Mouse (Mus musculus) CH12.LX (cell line): Measurements from ENCODE around the gene Dydc2. TPM values are rescaled to one million over a fixed set of nuclear protein-coding genes. Genes with fewer than 3 reads are reported as not detected.

Experiments
- DNase-seq: peaks from one replicate; pipeline ENCODE4 v3.0.0-alpha.2; 2013; ENCODE audit errors: extremely low read depth
- H3K27ac ChIP-seq: 2 replicates; pipeline ENCODE4 v1.5.1; 2012; ENCODE audit warnings: low read depth, mild to moderate bottlenecking, control low read depth, moderate library complexity; ENCODE audit not compliant: insufficient read depth
- H3K27me3 ChIP-seq: replicated peaks from 2 replicates; pipeline ENCODE3; 2012; ENCODE audit warnings: inconsistent platforms
- H3K36me3 ChIP-seq, 2 experiments: replicated peaks in 1 of 2; 2 replicates each; pipeline versions ENCODE3 to v1.6.1; 2012; ENCODE audit warnings: inconsistent platforms in 1 of 2, low read length in 1 of 2, mild to moderate bottlenecking in 1 of 2, mixed read lengths in 1 of 2, moderate library complexity in 1 of 2; ENCODE audit not compliant: control insufficient read depth in 1 of 2, insufficient read depth in 1 of 2
- H3K4me1 ChIP-seq, 2 experiments: 2 replicates each; pipeline ENCODE4 v1.6.1; 2012; ENCODE audit warnings: inconsistent platforms in 1 of 2, moderate library complexity in 1 of 2; ENCODE audit not compliant: insufficient read depth in 2 of 2, control insufficient read depth in 1 of 2
- H3K4me2 ChIP-seq: 2 replicates; pipeline ENCODE4 v1.6.1; 2012; ENCODE audit warnings: low read depth, mild to moderate bottlenecking, control low read depth; ENCODE audit not compliant: poor library complexity, insufficient read depth, severe bottlenecking
- H3K4me3 ChIP-seq, 3 experiments: fragments of 150-350 bp in 1 of 3; sonication (generic) in 1 of 3; replicated peaks in 1 of 3; 2 replicates each; pipeline versions ENCODE3 to v1.5.1; 2011 to 2012; ENCODE audit warnings: low read depth in 2 of 3, low read length in 2 of 3, mild to moderate bottlenecking in 2 of 3, moderate library complexity in 2 of 3, control low read depth in 1 of 3, improper control_type of control experiment in 1 of 3, inconsistent platforms in 1 of 3, mixed read lengths in 1 of 3; ENCODE audit not compliant: poor library complexity in 1 of 3
- H3K79me2 ChIP-seq: replicated peaks from 2 replicates; pipeline ENCODE4 v1.6.1; 2012; ENCODE audit warnings: mild to moderate bottlenecking, moderate library complexity; ENCODE audit not compliant: control insufficient read depth, poor library complexity, insufficient read depth, severe bottlenecking; ENCODE audit errors: extremely low read depth
- H3K9ac ChIP-seq: 2 replicates; pipeline ENCODE4 v1.6.1; 2012; ENCODE audit warnings: low read depth, mild to moderate bottlenecking, control low read depth, moderate library complexity; ENCODE audit not compliant: insufficient read depth
- H3K9me3 ChIP-seq: replicated peaks from 2 replicates; pipeline ENCODE3; 2012; ENCODE audit warnings: low read length, inconsistent platforms, mixed read lengths
- CHD2 ChIP-seq: IDR thresholded peaks from 2 replicates; pipeline ENCODE4 v1.6.1; 2011; ENCODE audit warnings: low read length, improper control_type of control experiment
- CTCF ChIP-seq, 2 experiments: IDR thresholded peaks in 1 of 2; conservative IDR thresholded peaks in 1 of 2; 2 replicates each; pipeline ENCODE4 v1.5.1; 2011 to 2012; ENCODE audit warnings: low read depth in 2 of 2, low read length in 2 of 2, improper control_type of control experiment in 1 of 2, inconsistent platforms in 1 of 2, mild to moderate bottlenecking in 1 of 2, moderate library complexity in 1 of 2
- ELF1 ChIP-seq: IDR thresholded peaks from 2 replicates; pipeline ENCODE4 v1.6.1; 2014; ENCODE audit warnings: low read depth, mild to moderate bottlenecking, inconsistent platforms, low read length, improper control_type of control experiment
- EP300 ChIP-seq: IDR thresholded peaks from 2 replicates; pipeline ENCODE4 v1.6.1; 2011; ENCODE audit warnings: low read length, improper control_type of control experiment
- ETS1 ChIP-seq: conservative IDR thresholded peaks from 2 replicates; pipeline ENCODE4 v1.6.1; 2012; ENCODE audit warnings: low read depth, mild to moderate bottlenecking, inconsistent platforms, low read length, improper control_type of control experiment, moderate library complexity
- GABPA ChIP-seq: IDR thresholded peaks from 2 replicates; pipeline ENCODE4 v1.6.1; 2012; ENCODE audit warnings: low read depth, low read length, improper control_type of control experiment, inconsistent platforms; ENCODE audit not compliant: insufficient replicate concordance
- IRF4 ChIP-seq: IDR thresholded peaks from 2 replicates; pipeline ENCODE4 v1.6.1; 2014; ENCODE audit warnings: low read depth, mild to moderate bottlenecking, inconsistent platforms, low read length, improper control_type of control experiment
- JUN ChIP-seq: IDR thresholded peaks from 2 replicates; pipeline ENCODE4 v1.6.1; 2011; ENCODE audit warnings: low read depth, mild to moderate bottlenecking, low read length, improper control_type of control experiment, moderate library complexity; ENCODE audit not compliant: insufficient read depth
- KAT2A ChIP-seq: IDR thresholded peaks from 2 replicates; pipeline ENCODE4 v1.6.1; 2012; ENCODE audit warnings: low read length, improper control_type of control experiment, inconsistent platforms; ENCODE audit not compliant: insufficient replicate concordance
- MEF2A ChIP-seq: IDR thresholded peaks from 2 replicates; pipeline ENCODE4 v1.6.1; 2014; ENCODE audit warnings: low read depth, mild to moderate bottlenecking, inconsistent platforms, low read length, improper control_type of control experiment, borderline replicate concordance
- MXI1 ChIP-seq: IDR thresholded peaks from 2 replicates; pipeline ENCODE4 v1.6.1; 2011; ENCODE audit warnings: mild to moderate bottlenecking, low read depth, low read length, improper control_type of control experiment
- NELFE ChIP-seq: IDR thresholded peaks from 2 replicates; pipeline ENCODE4 v1.6.1; 2011; ENCODE audit warnings: low read depth, low read length, improper control_type of control experiment
- POLR2A ChIP-seq: IDR thresholded peaks from 2 replicates; pipeline ENCODE4 v1.6.1; 2011; ENCODE audit warnings: low read depth, mild to moderate bottlenecking, improper control_type of control experiment, low read length
- RCOR1 ChIP-seq: conservative IDR thresholded peaks from 2 replicates; pipeline ENCODE4 v1.6.1; 2012; ENCODE audit warnings: low read depth, mild to moderate bottlenecking, inconsistent platforms, low read length, improper control_type of control experiment
- SIN3A ChIP-seq: IDR thresholded peaks from 2 replicates; pipeline ENCODE4 v1.6.1; 2012; ENCODE audit warnings: low read length, improper control_type of control experiment, inconsistent platforms
- SMC3 ChIP-seq: IDR thresholded peaks from 2 replicates; pipeline ENCODE4 v1.6.1; 2011; ENCODE audit warnings: low read depth, low read length, improper control_type of control experiment
- UBTF ChIP-seq: IDR thresholded peaks from 2 replicates; pipeline ENCODE4 v1.6.1; 2012; ENCODE audit warnings: low read depth, mild to moderate bottlenecking, inconsistent platforms, low read length, improper control_type of control experiment, moderate library complexity
- USF2 ChIP-seq: conservative IDR thresholded peaks from 2 replicates; pipeline ENCODE4 v1.6.1; 2011; ENCODE audit warnings: low read depth, low read length, improper control_type of control experiment
- ZC3H11A ChIP-seq: IDR thresholded peaks from 2 replicates; pipeline ENCODE4 v1.6.1; 2012; ENCODE audit warnings: low read depth, mild to moderate bottlenecking, inconsistent platforms, low read length, improper control_type of control experiment
- ZMIZ1 ChIP-seq: IDR thresholded peaks from 2 replicates; pipeline ENCODE4 v1.6.1; 2012; ENCODE audit warnings: low read depth, mild to moderate bottlenecking, inconsistent platforms, low read length, improper control_type of control experiment
- ZNF384 ChIP-seq: IDR thresholded peaks from 2 replicates; pipeline ENCODE4 v1.6.1; 2012; ENCODE audit warnings: low read depth, low read length, improper control_type of control experiment, inconsistent platforms
- dilution Hi-C: fragments of 300-500 bp; cut with MboI; formaldehyde crosslinking; loops from 2 replicates; pipeline ENCODE4 v1.14.3; 2020; ENCODE audit warnings: low sequenced_read_pairs; ENCODE audit not compliant: extremely low pct_unique_long_range_greater_than_20kb, extremely low pct_ligation_motif_present
- in situ Hi-C: fragments of 300-500 bp; cut with MboI; formaldehyde crosslinking; loops from 3 replicates; pipeline ENCODE4 v1.14.3; 2019; ENCODE audit warnings: low sequenced_read_pairs, low pct_ligation_motif_present, low pct_unique_long_range_greater_than_20kb, mixed read lengths
- polyA plus RNA-seq: library from polyadenylated mRNA; unstranded; fragments of >175 nt; gene quantifications from 2 replicates; pipeline ENCODE4 v1.2.1, GENCODE M21; 2012; ENCODE audit warnings: low read depth; ENCODE audit not compliant: insufficient read length
- total RNA-seq, 2 experiments: library from RNA; depleted of rRNA; stranded (reverse); fragments of 300-350 nt in 1 of 2; fragments of >200 nt in 1 of 2; gene quantifications; 2 replicates each; pipeline ENCODE4 v1.2.3; 2012 to 2014

Dydc2 gene
- total and polyA plus RNA-seq, 3 experiments, result 0.67 TPM; not detected in 2

DNA sequence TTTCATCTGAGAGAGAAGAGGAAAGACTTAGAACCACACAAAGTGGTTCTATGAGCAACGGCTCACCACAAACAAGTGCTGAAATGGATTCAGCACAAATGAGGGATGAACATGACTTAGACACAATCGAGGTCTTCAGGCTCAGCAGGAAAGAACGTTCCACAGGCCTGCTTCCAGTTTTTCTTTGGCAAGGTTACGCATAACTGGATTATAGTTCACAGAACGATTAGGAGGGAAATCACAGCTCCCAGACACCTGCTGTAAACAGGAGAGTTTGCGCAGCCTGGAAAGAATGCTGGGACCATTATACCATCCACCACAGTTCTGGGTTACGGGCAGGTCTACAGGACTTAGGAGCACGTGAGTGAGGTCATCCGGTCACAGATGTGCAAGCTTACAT is 63.3 kb downstream of the Dydc2 start:
- in situ Hi-C loops (no loop called here), dilution Hi-C loops (no loop called here)
- H3K79me2 ChIP-seq, result no peaks in the 10 kb centered on the region
- H3K27ac ChIP-seq, result no peak overlapping the region
- H3K4me3 ChIP-seq, result no peak overlapping the region
- no peak for TF ChIP-seq GABPA
- no peak for DNase-seq
- peaks cover 4 to 38% of the 10 kb centered on the region in 2 experiments; a peak in 3 of 4 replicates for H3K4me1 ChIP-seq
- H3K4me2 ChIP-seq, result no peak overlapping the region
- H3K36me3 ChIP-seq, result peaks cover 0 to 4% of the 10 kb centered on the region in 2 experiments
- H3K9ac ChIP-seq, result no peak overlapping the region
- H3K9me3 ChIP-seq, result no peaks in the 10 kb centered on the region
- no peaks in the 10 kb centered on the region for H3K27me3 ChIP-seq

DNA sequence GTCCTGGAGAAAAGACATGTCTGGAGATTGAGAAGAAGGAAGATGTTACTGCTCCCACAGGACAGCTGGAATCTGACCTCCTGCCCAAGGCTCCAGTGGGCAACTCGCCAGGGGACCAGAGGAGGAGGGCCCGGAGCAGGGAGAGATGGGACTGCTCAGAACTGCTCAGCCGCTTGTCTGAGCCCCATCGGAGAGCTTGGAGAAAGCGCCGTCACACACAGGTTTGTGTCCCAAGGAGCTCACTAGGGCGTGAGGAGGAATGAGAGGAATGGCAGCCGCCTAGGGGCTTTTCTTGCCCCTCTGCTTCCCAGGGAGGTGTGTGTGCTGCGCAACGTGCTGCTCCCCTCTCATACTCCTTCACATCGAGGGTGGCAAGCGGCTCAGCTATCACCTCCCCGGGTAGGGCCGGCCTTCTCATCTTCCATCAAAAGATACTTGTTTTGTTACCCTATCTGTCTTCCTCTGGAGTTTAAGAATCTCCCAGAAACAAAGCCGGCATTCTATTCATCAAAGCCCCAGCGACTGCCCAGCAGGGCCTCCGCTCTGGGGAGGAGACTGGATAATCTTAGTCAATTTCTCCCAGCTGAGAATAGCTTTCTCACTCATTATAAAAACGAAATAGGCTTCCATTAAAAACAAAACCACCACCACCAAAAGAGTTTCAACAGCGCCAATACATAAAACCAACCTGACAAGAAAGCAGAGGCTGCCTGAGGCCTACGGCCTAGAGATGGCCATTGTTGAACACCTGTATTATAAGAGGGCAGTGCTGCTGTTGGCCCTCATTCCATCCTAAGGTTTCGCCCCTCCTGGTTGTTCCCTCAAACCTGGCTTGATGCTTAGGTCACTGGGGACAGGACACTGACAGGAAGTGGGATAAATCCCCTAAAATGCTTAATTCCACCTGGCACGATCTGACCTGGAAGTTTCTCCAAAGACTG is 64.5 kb downstream of the Dydc2 start:
- Histone ChIP-seq H3K9ac (no peak overlapping the region), H3K4me1 (peaks cover 8 to 38% of the 10 kb centered on the region in 2 experiments; a peak in 3 of 4 replicates)
- dilution Hi-C loops, result no loop called here

DNA sequence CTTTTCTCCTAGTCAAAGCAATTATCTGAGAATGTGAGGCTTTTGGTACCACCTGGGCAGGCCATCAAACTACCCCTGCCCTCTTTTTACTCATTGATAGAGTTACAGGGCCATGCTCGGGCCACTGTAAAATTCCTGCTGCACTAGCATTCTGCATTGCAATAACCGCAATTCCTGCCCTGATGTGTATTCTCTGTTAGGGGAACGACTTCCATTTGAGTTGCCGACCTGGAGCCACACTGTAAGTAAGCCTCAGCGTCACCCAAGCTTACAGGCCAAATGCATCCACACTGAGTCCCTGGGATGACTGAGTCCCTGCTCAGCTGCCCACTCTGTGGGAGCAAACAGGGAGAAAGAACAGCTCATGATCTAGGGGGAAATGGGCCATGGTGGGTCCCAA is 67.4 kb downstream of the Dydc2 start:
- Histone ChIP-seq H3K27me3 (no peaks in the 10 kb centered on the region), H3K79me2 (no peaks in the 10 kb centered on the region), H3K4me2 (no peak overlapping the region), H3K36me3 (peaks cover 0 to 12% of the 10 kb centered on the region in 2 experiments), H3K4me1 (peaks cover 10 to 53% of the 10 kb centered on the region in 2 experiments; a peak in 3 of 4 replicates), H3K9me3 (no peaks in the 10 kb centered on the region), H3K4me3 (no peak overlapping the region), H3K27ac (no peak overlapping the region), H3K9ac (no peak overlapping the region)
- DNase-seq, result no peak
- dilution Hi-C loops, result no loop called here
- in situ Hi-C loops, result no loop called here
- TF ChIP-seq ZMIZ1 (no peak), UBTF (no peak), MXI1 (no peak), ZNF384 (no peak), RCOR1 (no peak), ZC3H11A (no peak), CTCF (conservative IDR thresholded peaks at IDR 0.05 in 1 of 2, IDR thresholded peaks at IDR 0.05 in 1 of 2; ENCODE audit: low read depth in 2 of 2, low read length in 2 of 2) (no peak), USF2 (no peak), KAT2A (no peak), IRF4 (no peak), JUN (no peak), CHD2 (no peak), EP300 (no peak), SIN3A (no peak), SMC3 (no peak)

More for the DNA sequence above, 64.5 kb downstream of the Dydc2 start:
- no peak overlapping the region for H3K27ac ChIP-seq
- TF ChIP-seq CTCF (conservative IDR thresholded peaks at IDR 0.05 in 1 of 2, IDR thresholded peaks at IDR 0.05 in 1 of 2; ENCODE audit: low read depth in 2 of 2, low read length in 2 of 2) (no peak), POLR2A (no peak), MEF2A (no peak), RCOR1 (no peak), ELF1 (no peak), EP300 (no peak), ZNF384 (no peak), ETS1 (no peak), USF2 (no peak), NELFE (no peak)
- no peak overlapping the region for H3K4me2 ChIP-seq
- H3K36me3 ChIP-seq, result peaks cover 0 to 4% of the 10 kb centered on the region in 2 experiments
- in situ Hi-C loops, result no loop called here
- DNase-seq, result no peak
- H3K27me3 ChIP-seq, result no peaks in the 10 kb centered on the region
- H3K79me2 ChIP-seq, result no peaks in the 10 kb centered on the region
- no peaks in the 10 kb centered on the region for H3K9me3 ChIP-seq
- H3K4me3 ChIP-seq, result no peak overlapping the region
